Comparison of ENCODE assay signal across 10 mouse cellular contexts in the genomic region with DNA sequence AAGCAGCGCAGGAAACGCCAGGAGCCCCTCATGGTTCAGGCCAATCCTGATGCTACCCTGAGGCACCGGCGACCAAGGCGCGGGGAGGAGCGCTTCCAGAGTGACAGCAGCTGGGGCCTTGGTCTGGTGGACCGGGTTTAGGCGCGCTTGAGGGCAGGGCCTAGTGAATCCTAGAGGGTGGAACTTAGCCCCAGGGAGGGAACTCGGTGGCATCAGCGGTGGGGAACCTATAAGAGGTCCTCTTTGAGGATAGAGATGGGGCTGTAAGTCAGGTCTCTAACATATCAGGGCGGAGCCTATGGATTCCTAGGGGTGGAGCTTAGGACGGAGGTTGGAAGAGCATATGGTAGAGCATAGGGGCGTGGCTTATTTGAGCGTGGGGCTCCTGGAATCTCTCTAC. TPM values are rescaled to one million over a fixed set of nuclear protein-coding genes. Genes with fewer than 3 reads are reported as not detected.
A peak's percentile ranks its signal among the peaks of the same experiment; 100 is the strongest.
DNase-seq lines count a peak whose midpoint lies in the region; ATAC-seq and TF ChIP-seq lines count a peak whose summit lies in the region.
"Had no signal": no experiment of that assay in that cellular context is flagged by ENCODE, and none has a peak within 500 bp of the region (broad histone marks: within the 10 kb centered on the region; RNA-seq: fewer than 3 reads in every experiment).

No protein-coding gene starts in this region.

- H3K9ac ChIP-seq in kidney, postnatal 0 days (ENCODE audit: low read depth, low read length) = 0 out of 2 replicates have a peak overlapping the region, but pooled peaks have one; percentile 8
- H3K9ac ChIP-seq in embryonic facial prominence, embryonic 14.5 days (ENCODE audit: low read depth, low read length) = no peak overlapping the region
- H3K9ac ChIP-seq in liver, embryonic 14.5 days (replicated peaks) = peak overlapping the region; percentile 40
- H3K9ac ChIP-seq in midbrain, embryonic 13.5 days (replicated peaks) = no peak overlapping the region

- DNase-seq in kidney, postnatal 0 days (ENCODE audit: low spot score) = no peak
- DNase-seq in kidney, postnatal 10 days = no peak
- peak; percentile 93 for DNase-seq in ZHBTc4 (ENCODE audit: low read depth, low spot score)
- no peak for DNase-seq in embryonic facial prominence, embryonic 14.5 days (ENCODE audit: low spot score)
- peak; percentile 79 to 84 (median 80) for DNase-seq in liver, embryonic 14.5 days (ENCODE audit: low read depth in 3 of 3, low spot score in 3 of 3)
- DNase-seq in cerebellum, adult 11 months = no peak
- no peak for DNase-seq in gastrocnemius, postnatal 10 days
- DNase-seq: cerebellum, postnatal 14 days had no signal

- no peaks in the 10 kb centered on the region for H3K9me3 ChIP-seq in kidney, postnatal 0 days (replicated peaks; ENCODE audit: low read length)
- H3K9me3 ChIP-seq in embryonic facial prominence, embryonic 14.5 days (ENCODE audit: control insufficient read depth, low read length) = no peaks in the 10 kb centered on the region
- H3K9me3 ChIP-seq in liver, embryonic 14.5 days (ENCODE audit: control insufficient read depth, low read length) = no peaks in the 10 kb centered on the region
- no peaks in the 10 kb centered on the region for H3K9me3 ChIP-seq in midbrain, embryonic 13.5 days

- TF ChIP-seq CTCF in kidney, postnatal 0 days (IDR thresholded peaks at IDR 0.05; ENCODE audit: low read depth) = no peak
- no peak for TF ChIP-seq CTCF in liver, embryonic 14.5 days (IDR thresholded peaks at IDR 0.05; ENCODE audit: low read depth)

- H3K27me3 ChIP-seq in kidney, postnatal 0 days (ENCODE audit: insufficient read depth, low read length) = no peaks in the 10 kb centered on the region
- no peaks in the 10 kb centered on the region for H3K27me3 ChIP-seq in embryonic facial prominence, embryonic 14.5 days (replicated peaks; ENCODE audit: control insufficient read depth, insufficient read depth, low read length)
- no peaks in the 10 kb centered on the region for H3K27me3 ChIP-seq in liver, embryonic 14.5 days (ENCODE audit: control insufficient read depth, insufficient read depth, low read length)
- H3K27me3 ChIP-seq in midbrain, embryonic 13.5 days = no peaks in the 10 kb centered on the region

- 0 out of 2 replicates have a peak, but pooled peaks cover 2% of the 10 kb centered on the region for H3K4me1 ChIP-seq in kidney, postnatal 0 days (replicated peaks; ENCODE audit: insufficient read depth, low read length)
- H3K4me1 ChIP-seq in embryonic facial prominence, embryonic 14.5 days (ENCODE audit: control insufficient read depth, insufficient read depth, low read length) = no peaks in the 10 kb centered on the region
- H3K4me1 ChIP-seq in liver, embryonic 14.5 days (replicated peaks; ENCODE audit: control insufficient read depth in 2 of 2, insufficient read depth in 2 of 2, low read length in 1 of 2) = peaks cover 23 to 24% of the 10 kb centered on the region in 2 experiments
- no peaks in the 10 kb centered on the region for H3K4me1 ChIP-seq in midbrain, embryonic 13.5 days (replicated peaks)

- H3K4me3 ChIP-seq in kidney, postnatal 0 days (replicated peaks; ENCODE audit: low read depth, low read length) = no peak overlapping the region
- H3K4me3 ChIP-seq in embryonic facial prominence, embryonic 14.5 days (ENCODE audit: low read depth, low read length) = no peak overlapping the region
- H3K4me3 ChIP-seq in liver, embryonic 14.5 days (ENCODE audit: insufficient read depth in 1 of 2, low read depth in 2 of 2, low read length in 2 of 2) = peak overlapping the region; percentile 25 to 27
- H3K4me3 ChIP-seq in midbrain, embryonic 13.5 days (replicated peaks) = no peak overlapping the region

- H3K27ac ChIP-seq in kidney, postnatal 0 days = no peak overlapping the region
- peak overlapping the region; percentile 50; the same call in 1 of the 2 replicates for H3K27ac ChIP-seq in embryonic facial prominence, embryonic 14.5 days (replicated peaks; ENCODE audit: low read depth, low read length)
- H3K27ac ChIP-seq in liver, embryonic 14.5 days = peak overlapping the region; percentile 66
- H3K27ac ChIP-seq in midbrain, embryonic 13.5 days = no peak overlapping the region
- H3K27ac ChIP-seq: macrophage had no signal

- 31% methylated on average over 16 of the region's 16 CpGs for WGBS in kidney, postnatal 0 days
- 24% methylated on average over 15 of the region's 16 CpGs for WGBS in embryonic facial prominence, embryonic 14.5 days
- 10% methylated on average over 16 of the region's 16 CpGs for WGBS in liver, embryonic 14.5 days (ENCODE audit: insufficient replicate concordance)
- 26% methylated on average over 16 of the region's 16 CpGs for WGBS in midbrain, embryonic 13.5 days

- H3K4me2 ChIP-seq in kidney, postnatal 0 days (ENCODE audit: low read length) = no peak overlapping the region
- peak overlapping the region; percentile 1; the same call in 1 of the 2 replicates for H3K4me2 ChIP-seq in embryonic facial prominence, embryonic 14.5 days (ENCODE audit: low read depth, low read length)
- H3K4me2 ChIP-seq in liver, embryonic 14.5 days (ENCODE audit: low read depth) = peak overlapping the region; percentile 67
- no peak overlapping the region for H3K4me2 ChIP-seq in midbrain, embryonic 13.5 days (replicated peaks)

- no peak for ATAC-seq in kidney, postnatal 0 days (replicated peaks; ENCODE audit: low FRiP score, low read depth)
- ATAC-seq in embryonic facial prominence, embryonic 14.5 days (ENCODE audit: low read depth) = peak; percentile 12; the same call in 1 of the 2 replicates
- ATAC-seq in liver, embryonic 14.5 days (ENCODE audit: insufficient read depth) = peak; percentile 80
- ATAC-seq in midbrain, embryonic 13.5 days = no peak

- no peak for TF ChIP-seq EP300 in liver, embryonic 14.5 days (IDR thresholded peaks at IDR 0.05; ENCODE audit: low read depth)

- no peaks in the 10 kb centered on the region for H3K36me3 ChIP-seq in kidney, postnatal 0 days (ENCODE audit: insufficient read depth, low read length)
- no peaks in the 10 kb centered on the region for H3K36me3 ChIP-seq in embryonic facial prominence, embryonic 14.5 days (ENCODE audit: control insufficient read depth, insufficient read depth, low read length)
- no peaks in the 10 kb centered on the region for H3K36me3 ChIP-seq in liver, embryonic 14.5 days (replicated peaks; ENCODE audit: control insufficient read depth, insufficient read depth, low read depth)
- H3K36me3 ChIP-seq in midbrain, embryonic 13.5 days = no peaks in the 10 kb centered on the region

RNA-seq across cellular contexts. Expression of a gene that starts 5.2 kb away (rescaled TPM):
- 246 and 265 TPM in 2 replicates for polyA plus RNA-seq in kidney, postnatal 0 days (2015; fragmentation: Nextera tagmentation; extraction: Ambion mirVana)
- 209 and 236 TPM in 2 replicates for polyA plus RNA-seq in embryonic facial prominence, embryonic 14.5 days (2014; fragmentation: Nextera tagmentation; extraction: Ambion mirVana)
- polyA plus RNA-seq in liver, embryonic 14.5 days (2012; rRNA removed) = 48.2 and 58.8 TPM in 2 replicates
- 81.7 and 97.2 TPM in 2 replicates for polyA plus RNA-seq in liver, embryonic 14.5 days (2014; fragmentation: Nextera tagmentation; extraction: Ambion mirVana)
- total RNA-seq in gastrocnemius, postnatal 10 days (2021) = 100 to 1,000 TPM; 121 to 137 TPM
- 86.7 and 101 TPM in 2 replicates for polyA plus RNA-seq in midbrain, embryonic 13.5 days (2015; fragmentation: Nextera tagmentation; extraction: Ambion mirVana)

RNA-seq across cellular contexts. Expression of a gene that starts 10.6 kb away (rescaled TPM):
- 21.4 and 21.9 TPM in 2 replicates for polyA plus RNA-seq in kidney, postnatal 0 days (2015; fragmentation: Nextera tagmentation; extraction: Ambion mirVana)
- 20.7 and 21.9 TPM in 2 replicates for polyA plus RNA-seq in embryonic facial prominence, embryonic 14.5 days (2014; fragmentation: Nextera tagmentation; extraction: Ambion mirVana)
- polyA plus RNA-seq in liver, embryonic 14.5 days (2012; rRNA removed) = 79.3 and 140 TPM in 2 replicates
- polyA plus RNA-seq in liver, embryonic 14.5 days (2014; fragmentation: Nextera tagmentation; extraction: Ambion mirVana) = 165 and 183 TPM in 2 replicates
- total RNA-seq in gastrocnemius, postnatal 10 days (2021) = 10 to 100 TPM; 16.3 to 16.9 TPM
- polyA plus RNA-seq in midbrain, embryonic 13.5 days (2015; fragmentation: Nextera tagmentation; extraction: Ambion mirVana) = 11.7 and 11.9 TPM in 2 replicates

RNA-seq across cellular contexts. Expression of a gene that starts 10.7 kb away (rescaled TPM):
- 5.1 and 5.8 TPM in 2 replicates for polyA plus RNA-seq in kidney, postnatal 0 days (2015; fragmentation: Nextera tagmentation; extraction: Ambion mirVana)
- polyA plus RNA-seq in embryonic facial prominence, embryonic 14.5 days (2014; fragmentation: Nextera tagmentation; extraction: Ambion mirVana) = 6.8 and 7.3 TPM in 2 replicates
- 0.52 and 0.90 TPM in 2 replicates for polyA plus RNA-seq in liver, embryonic 14.5 days (2012; rRNA removed)
- 0.40 and 0.41 TPM in 2 replicates for polyA plus RNA-seq in liver, embryonic 14.5 days (2014; fragmentation: Nextera tagmentation; extraction: Ambion mirVana)
- 10 to 100 TPM; 14.8 to 16.3 TPM for total RNA-seq in gastrocnemius, postnatal 10 days (2021)
- 0.23 and 0.46 TPM in 2 replicates for polyA plus RNA-seq in midbrain, embryonic 13.5 days (2015; fragmentation: Nextera tagmentation; extraction: Ambion mirVana)

RNA-seq across cellular contexts. Expression of a gene that starts 26.8 kb away (rescaled TPM):
- 1.8 TPM in 2 replicates for polyA plus RNA-seq in kidney, postnatal 0 days (2015; fragmentation: Nextera tagmentation; extraction: Ambion mirVana)
- polyA plus RNA-seq in embryonic facial prominence, embryonic 14.5 days (2014; fragmentation: Nextera tagmentation; extraction: Ambion mirVana) = 2.5 and 3.2 TPM in 2 replicates
- polyA plus RNA-seq in liver, embryonic 14.5 days (2012; rRNA removed) = 1.5 and 2.2 TPM in 2 replicates
- 1.6 and 1.8 TPM in 2 replicates for polyA plus RNA-seq in liver, embryonic 14.5 days (2014; fragmentation: Nextera tagmentation; extraction: Ambion mirVana)
- 1 to 10 TPM; 8.8 to 9.5 TPM for total RNA-seq in gastrocnemius, postnatal 10 days (2021)
- 3.3 and 3.6 TPM in 2 replicates for polyA plus RNA-seq in midbrain, embryonic 13.5 days (2015; fragmentation: Nextera tagmentation; extraction: Ambion mirVana)

RNA-seq across cellular contexts. Expression of a gene that starts 28.8 kb away (rescaled TPM):
- polyA plus RNA-seq in kidney, postnatal 0 days (2015; fragmentation: Nextera tagmentation; extraction: Ambion mirVana) = not detected in 2 replicates
- polyA plus RNA-seq in embryonic facial prominence, embryonic 14.5 days (2014; fragmentation: Nextera tagmentation; extraction: Ambion mirVana) = not detected in 2 replicates
- not detected in 2 replicates for polyA plus RNA-seq in liver, embryonic 14.5 days (2012; rRNA removed)
- 0.20 TPM in 1 of 2 replicates, not detected in the other for polyA plus RNA-seq in liver, embryonic 14.5 days (2014; fragmentation: Nextera tagmentation; extraction: Ambion mirVana)
- total RNA-seq in gastrocnemius, postnatal 10 days (2021) = 1 to 10 TPM; 3.8 to 6.4 TPM
- not detected in 2 replicates for polyA plus RNA-seq in midbrain, embryonic 13.5 days (2015; fragmentation: Nextera tagmentation; extraction: Ambion mirVana)
- polyA plus RNA-seq: macrophage had no signal

Comparison
In these comparisons a context has a peak if more than half of its experiments do, and no peak if none do; other contexts are left out.
1. ATAC-seq: peak in embryonic facial prominence, embryonic 14.5 days (single experiment) and liver, embryonic 14.5 days (single experiment); none in kidney, postnatal 0 days (single experiment) and midbrain, embryonic 13.5 days (single experiment).
2. DNase-seq: peak in ZHBTc4 (single experiment) and liver, embryonic 14.5 days (3 of 3); none in kidney, postnatal 0 days (single experiment), kidney, postnatal 10 days (single experiment), embryonic facial prominence, embryonic 14.5 days (single experiment), cerebellum, adult 11 months (single experiment) and gastrocnemius, postnatal 10 days (single experiment).
3. H3K27ac ChIP-seq: peak in embryonic facial prominence, embryonic 14.5 days (single experiment) and liver, embryonic 14.5 days (single experiment); none in kidney, postnatal 0 days (single experiment) and midbrain, embryonic 13.5 days (single experiment).
4. H3K4me2 ChIP-seq: peak in embryonic facial prominence, embryonic 14.5 days (single experiment) and liver, embryonic 14.5 days (single experiment); none in kidney, postnatal 0 days (single experiment) and midbrain, embryonic 13.5 days (single experiment).
5. H3K4me3 ChIP-seq: peak in liver, embryonic 14.5 days (2 of 2); none in kidney, postnatal 0 days (single experiment), embryonic facial prominence, embryonic 14.5 days (single experiment) and midbrain, embryonic 13.5 days (single experiment).
6. H3K9ac ChIP-seq: peak in kidney, postnatal 0 days (single experiment) and liver, embryonic 14.5 days (single experiment); none in embryonic facial prominence, embryonic 14.5 days (single experiment) and midbrain, embryonic 13.5 days (single experiment).